Mouse (Mus musculus): ENCODE measurements at regions not wholly inside any gene's neighbourhood (a gene's known extent, or its start where the extent isn't known, plus 50 kb on each side); places are given as distances from the start of the nearest gene placed in this dataset.

DNA sequence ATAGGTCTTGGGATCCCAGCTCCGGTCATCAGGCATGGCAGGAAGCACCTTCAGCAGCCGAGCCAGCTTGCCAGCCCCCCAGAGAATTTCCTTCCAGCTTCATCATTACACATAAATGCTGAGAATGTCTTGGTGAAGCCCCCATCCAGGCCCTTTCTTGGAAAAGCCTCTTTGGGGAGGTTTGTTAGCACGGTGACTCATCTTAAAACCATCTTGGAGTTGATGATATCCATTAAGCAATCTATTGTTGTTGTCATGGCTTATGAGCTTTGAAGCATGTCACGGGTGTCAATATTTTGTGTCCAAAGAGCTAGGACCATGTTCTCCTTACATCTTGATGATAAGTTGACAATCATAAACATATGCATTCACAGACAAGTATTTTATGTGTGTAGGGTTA, 55.5 kb upstream of the Pkdcc start:
- TF ChIP-seq CTCF (IDR thresholded peaks at IDR 0.05), result no peak
- no peak for TF ChIP-seq POLR2A (IDR thresholded peaks at IDR 0.05; ENCODE audit: insufficient read depth, low read depth, low read length)
